In the genomic region with DNA sequence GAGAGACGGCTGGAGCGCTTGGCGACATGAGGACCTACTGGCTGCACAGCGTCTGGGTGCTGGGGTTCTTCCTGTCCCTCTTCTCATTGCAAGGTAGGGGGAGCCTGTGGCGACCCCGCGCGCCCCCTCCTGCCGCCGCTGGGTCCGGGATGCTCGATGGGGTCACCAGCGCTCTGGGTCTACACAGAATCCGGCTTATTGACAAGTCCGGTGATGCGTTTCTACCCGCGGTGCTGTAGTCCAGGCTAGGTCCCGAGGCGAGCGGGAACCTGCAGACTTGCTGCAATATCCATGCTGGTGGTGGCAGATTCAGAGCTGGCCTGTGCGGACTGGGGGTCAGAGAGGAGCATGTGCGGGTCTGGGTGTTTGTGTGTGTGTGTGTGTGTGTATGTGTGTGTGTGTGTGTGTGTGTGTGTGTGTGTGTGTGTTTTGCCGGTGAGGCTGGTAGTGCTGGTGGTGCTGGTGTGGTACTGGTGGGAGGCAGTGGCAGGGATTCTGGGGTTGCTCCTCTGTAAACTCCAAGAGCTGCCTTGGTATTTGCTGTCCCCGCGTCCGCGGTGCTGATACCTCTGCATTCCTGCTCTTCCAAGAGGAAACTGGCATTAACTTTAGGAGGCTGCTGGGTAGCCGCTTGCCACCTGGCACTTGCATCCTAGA, we compare ENCODE assay signal across 9 mouse cellular contexts. TPM values are rescaled to one million over a fixed set of nuclear protein-coding genes. Genes with fewer than 3 reads are reported as not detected.
A peak's percentile ranks its signal among the peaks of the same experiment; 100 is the strongest.
DNase-seq lines count a peak whose midpoint lies in the region; ATAC-seq and TF ChIP-seq lines count a peak whose summit lies in the region.
"Had no signal": no experiment of that assay in that cellular context is flagged by ENCODE, and none has a peak within 500 bp of the region (broad histone marks: within the 10 kb centered on the region; RNA-seq: fewer than 3 reads in every experiment).

No protein-coding gene starts in this region.

- TF ChIP-seq POLR2A in heart, adult 2 months (IDR thresholded peaks at IDR 0.05; ENCODE audit: insufficient read depth, low read depth, low read length): no peak

- peak; percentile 77 for DNase-seq in heart, embryonic 10.5 days (ENCODE audit: low spot score)
- DNase-seq in heart, adult 2 months: no peak
- DNase-seq in ZHBTc4 (ENCODE audit: low read depth, low spot score): peak; percentile 57
- peak; percentile 78 for DNase-seq in forebrain, embryonic 11.5 days (ENCODE audit: low spot score)
- DNase-seq in layer of hippocampus, adult 9-11 months: peak; percentile 37
- DNase-seq in midbrain, embryonic 10.5 days (ENCODE audit: low spot score): peak; percentile 63
- peak; percentile 15 for DNase-seq in stomach, postnatal 0 days (ENCODE audit: low spot score)
- no peak for DNase-seq in spleen, postnatal 10 days (ENCODE audit: low spot score in 2 of 2)

- peaks cover 6% of the 10 kb centered on the region; the same call in 1 of the 2 replicates for H3K4me1 ChIP-seq in heart, embryonic 10.5 days
- H3K4me1 ChIP-seq in heart, adult 2 months (ENCODE audit: control insufficient read depth, insufficient read depth, low read length): no peaks in the 10 kb centered on the region
- no peaks in the 10 kb centered on the region for H3K4me1 ChIP-seq in forebrain, embryonic 11.5 days (replicated peaks; ENCODE audit: control insufficient read depth, insufficient read depth, low read length)
- H3K4me1 ChIP-seq in midbrain, embryonic 10.5 days: peaks cover 7% of the 10 kb centered on the region
- H3K4me1 ChIP-seq in stomach, postnatal 0 days (replicated peaks; ENCODE audit: control insufficient read depth, insufficient read depth): no peaks in the 10 kb centered on the region

- TF ChIP-seq EP300 in heart, adult 2 months (IDR thresholded peaks at IDR 0.05; ENCODE audit: insufficient read depth, low read depth, low read length): no peak
- no peak for TF ChIP-seq EP300 in stomach, postnatal 0 days (optimal IDR thresholded peaks at IDR 0.05)

- no peak overlapping the region for H3K9ac ChIP-seq in heart, adult 2 months (ENCODE audit: low read depth, low read length)
- H3K9ac ChIP-seq in forebrain, embryonic 11.5 days (ENCODE audit: low read length): peak overlapping the region; percentile 62
- H3K9ac ChIP-seq in stomach, postnatal 0 days (ENCODE audit: low read length): no peak overlapping the region; the same call in 1 of the 2 replicates

- no peaks in the 10 kb centered on the region for H3K36me3 ChIP-seq in heart, embryonic 10.5 days
- H3K36me3 ChIP-seq in heart, adult 2 months (ENCODE audit: control insufficient read depth, insufficient read depth, low read length): no peaks in the 10 kb centered on the region
- no peaks in the 10 kb centered on the region for H3K36me3 ChIP-seq in forebrain, embryonic 11.5 days (ENCODE audit: control insufficient read depth, insufficient read depth, low read length)
- no peaks in the 10 kb centered on the region for H3K36me3 ChIP-seq in midbrain, embryonic 10.5 days
- no peaks in the 10 kb centered on the region for H3K36me3 ChIP-seq in stomach, postnatal 0 days (ENCODE audit: control insufficient read depth, insufficient read depth, low read length)

- no peaks in the 10 kb centered on the region for H3K79me2 ChIP-seq in heart, adult 2 months (replicated peaks; ENCODE audit: control insufficient read depth, insufficient read depth, low read length)

- no peak for TF ChIP-seq CTCF in heart, adult 2 months (IDR thresholded peaks at IDR 0.05)
- TF ChIP-seq CTCF in stomach, postnatal 0 days (IDR thresholded peaks at IDR 0.05; ENCODE audit: low read depth): no peak

- H3K4me3 ChIP-seq in heart, embryonic 10.5 days: peak overlapping the region; percentile 66
- H3K4me3 ChIP-seq in heart, adult 2 months: no peak overlapping the region
- peak overlapping the region; percentile 53 for H3K4me3 ChIP-seq in forebrain, embryonic 11.5 days (ENCODE audit: low read depth, low read length)
- peak overlapping the region; percentile 67 for H3K4me3 ChIP-seq in midbrain, embryonic 10.5 days
- peak overlapping the region; percentile 43 for H3K4me3 ChIP-seq in stomach, postnatal 0 days (ENCODE audit: low read depth, low read length)

- no peak overlapping the region for H3K27ac ChIP-seq in heart, embryonic 10.5 days
- H3K27ac ChIP-seq in heart, adult 2 months: no peak overlapping the region
- no peak overlapping the region for H3K27ac ChIP-seq in forebrain, embryonic 11.5 days (ENCODE audit: low read depth, low read length)
- H3K27ac ChIP-seq in midbrain, embryonic 10.5 days (replicated peaks): peak overlapping the region; percentile 79
- no peak overlapping the region for H3K27ac ChIP-seq in stomach, postnatal 0 days (replicated peaks)

- H3K9me3 ChIP-seq in heart, embryonic 10.5 days: no peaks in the 10 kb centered on the region
- no peaks in the 10 kb centered on the region for H3K9me3 ChIP-seq in forebrain, embryonic 11.5 days (ENCODE audit: control insufficient read depth, low read length)
- no peaks in the 10 kb centered on the region for H3K9me3 ChIP-seq in midbrain, embryonic 10.5 days (replicated peaks)
- H3K9me3 ChIP-seq in stomach, postnatal 0 days (ENCODE audit: control insufficient read depth, low read length): no peaks in the 10 kb centered on the region

- peaks cover 4% of the 10 kb centered on the region; the same call in 1 of the 2 replicates for H3K27me3 ChIP-seq in heart, embryonic 10.5 days (ENCODE audit: insufficient read depth, poor library complexity, severe bottlenecking)
- 0 out of 2 replicates have a peak, but pooled peaks cover 1% of the 10 kb centered on the region for H3K27me3 ChIP-seq in heart, adult 2 months (ENCODE audit: control insufficient read depth, insufficient read depth, low read length)
- H3K27me3 ChIP-seq in forebrain, embryonic 11.5 days (ENCODE audit: control insufficient read depth, insufficient read depth, low read length): no peaks in the 10 kb centered on the region
- H3K27me3 ChIP-seq in midbrain, embryonic 10.5 days (ENCODE audit: low read depth, poor library complexity, severe bottlenecking): peaks cover 7% of the 10 kb centered on the region; the same call in 1 of the 2 replicates
- no peaks in the 10 kb centered on the region for H3K27me3 ChIP-seq in stomach, postnatal 0 days (ENCODE audit: control insufficient read depth, insufficient read depth, low read length)

- intact Hi-C loops in heart, adult 2 months (cut with DNase I): no loop called here

- peak overlapping the region; percentile 92 for H3K4me2 ChIP-seq in forebrain, embryonic 11.5 days (ENCODE audit: low read depth, low read length, severe bottlenecking)
- H3K4me2 ChIP-seq in stomach, postnatal 0 days (replicated peaks; ENCODE audit: low read depth): peak overlapping the region; percentile 76

- peak; percentile 82 for ATAC-seq in forebrain, embryonic 11.5 days (replicated peaks; ENCODE audit: low FRiP score)
- ATAC-seq in stomach, postnatal 0 days (ENCODE audit: low FRiP score, low TSS enrichment): peak; percentile 45; the same call in 1 of the 2 replicates

- 1% methylated on average over 28 of the region's 29 CpGs for WGBS in heart, embryonic 10.5 days
- 3% methylated on average over 29 of the region's 29 CpGs for WGBS in heart, adult 2 months
- under 1% methylated on average over 29 of the region's 29 CpGs for WGBS in forebrain, embryonic 11.5 days
- 1% methylated on average over 28 of the region's 29 CpGs for WGBS in midbrain, embryonic 10.5 days
- WGBS in stomach, postnatal 0 days: under 1% methylated on average over 28 of the region's 29 CpGs

RNA-seq across cellular contexts. Expression of a gene that starts 0.6 kb away (rescaled TPM):
- polyA plus RNA-seq in heart, embryonic 10.5 days (2016; fragmentation: Nextera tagmentation; extraction: Ambion mirVana): 0.63 and 2.1 TPM in 2 replicates
- total RNA-seq in heart, adult 2 months (2021): 1 to 10 TPM in 1 of 2 experiments, under 1 TPM in 1; 0.97 to 2.3 TPM
- polyA plus RNA-seq in heart, adult 2 months (2012; rRNA removed): 1.1 and 1.8 TPM in 2 replicates
- 17.7 and 21.5 TPM in 2 replicates for polyA plus RNA-seq in forebrain, embryonic 11.5 days (2014; fragmentation: Nextera tagmentation; extraction: Ambion mirVana)
- 13.9 and 17.4 TPM in 2 replicates for polyA plus RNA-seq in midbrain, embryonic 10.5 days (2016; fragmentation: Nextera tagmentation; extraction: Ambion mirVana)
- polyA plus RNA-seq in stomach, postnatal 0 days (2015; fragmentation: Nextera tagmentation; extraction: Ambion mirVana): 2.8 TPM in 2 replicates
- total RNA-seq: hematopoietic stem cell, adult 5-6 weeks had no signal

Comparison
In these comparisons a context has a peak if more than half of its experiments do, and no peak if none do; other contexts are left out.
1. DNase-seq: peak in heart, embryonic 10.5 days (single experiment), ZHBTc4 (single experiment), forebrain, embryonic 11.5 days (single experiment), layer of hippocampus, adult 9-11 months (single experiment), midbrain, embryonic 10.5 days (single experiment) and stomach, postnatal 0 days (single experiment); none in heart, adult 2 months (0 of 2) and spleen, postnatal 10 days (0 of 2).